Comparison of ENCODE assay signal across 18 mouse cellular contexts in genomic region chr2:147033065-147033464, GRCm38 (mm10). TPM values are rescaled to one million over a fixed set of nuclear protein-coding genes. Genes with fewer than 3 reads are reported as not detected.
"Had no signal": no experiment of that assay in that cellular context is flagged by ENCODE, and none has a peak within 500 bp of the region (broad histone marks: within the 10 kb centered on the region; RNA-seq: fewer than 3 reads in every experiment).

No protein-coding gene starts in this region.

- H3K9me3 ChIP-seq: limb, embryonic 13.5 days; midbrain, embryonic 10.5 days; neural tube, embryonic 15.5 days had no signal

- H3K27me3 ChIP-seq: limb, embryonic 13.5 days; neural tube, embryonic 15.5 days had no signal

- H3K27ac ChIP-seq: layer of hippocampus, adult 2 months; limb, embryonic 13.5 days; liver, embryonic 14.5 days; midbrain, embryonic 10.5 days; neural tube, embryonic 15.5 days had no signal

- H3K4me2 ChIP-seq: limb, embryonic 13.5 days; neural tube, embryonic 15.5 days had no signal

- H3K4me3 ChIP-seq: layer of hippocampus, adult 2 months; limb, embryonic 13.5 days; midbrain, embryonic 10.5 days; myocyte; neural tube, embryonic 15.5 days had no signal

- H3K4me1 ChIP-seq: limb, embryonic 13.5 days; midbrain, embryonic 10.5 days; neural tube, embryonic 15.5 days had no signal

- H3K9ac ChIP-seq: limb, embryonic 13.5 days; liver, embryonic 14.5 days; neural tube, embryonic 15.5 days had no signal

- DNase-seq: kidney, postnatal 10 days; kidney, postnatal 4 days; lung, adult 18-20 months; midbrain, embryonic 14.5 days; right cerebral cortex, adult 18-20 months; right cerebral cortex, postnatal 25 days; thymus, postnatal 36 days had no signal

RNA-seq across cellular contexts. Expression of gene Nkx2-4, which starts 52.2 kb away (rescaled TPM):
- polyA plus RNA-seq: limb, embryonic 13.5 days; liver, adult 2 months; liver, embryonic 14.5 days; lung, embryonic 16.5 days; midbrain, embryonic 14.5 days; myocyte; neural tube, embryonic 11.5 days; neural tube, embryonic 15.5 days; small intestine, adult 2 months; stomach, embryonic 16.5 days had no signal
